Mouse (Mus musculus) lung, adult 2 months (tissue): Measurements from ENCODE around the gene Mrpl14. TPM values are rescaled to one million over a fixed set of nuclear protein-coding genes. Genes with fewer than 3 reads are reported as not detected.
A peak's percentile ranks its signal among the peaks of the same experiment; 100 is the strongest.

Experiments
- DNase-seq: peaks from one replicate; pipeline ENCODE4 v3.0.0; 2022
- H3K4me1 ChIP-seq: fragments of 200-500 bp; 2 replicates; pipeline ENCODE4 v1.6.1; 2011; ENCODE audit warnings: low read length; ENCODE audit not compliant: control insufficient read depth, insufficient read depth
- H3K4me3 ChIP-seq: fragments of 200-500 bp; replicated peaks from 2 replicates; pipeline ENCODE3; 2011; ENCODE audit warnings: low read depth, mild to moderate bottlenecking, control low read depth, low read length; ENCODE audit errors: extremely low read depth
- CTCF ChIP-seq: fragments of 200-500 bp; IDR thresholded peaks from 2 replicates; pipeline ENCODE4 v1.5.1; 2011; ENCODE audit warnings: mild to moderate bottlenecking, low read length, control low read depth; ENCODE audit not compliant: insufficient read depth
- POLR2A ChIP-seq: fragments of 200-500 bp; IDR thresholded peaks from 2 replicates; pipeline ENCODE4 v1.6.1; 2011; ENCODE audit warnings: low read depth, mild to moderate bottlenecking, control low read depth, low read length, borderline replicate concordance; ENCODE audit errors: extremely low read depth
- WGBS: fragments of 180-500 bp; shearing (Covaris S2); methylation state at CpG from one replicate; pipeline ENCODE4 v1.1.7; 2018; 5-methylcytosine and 5-hydroxymethylcytosine counted together
- polyA plus RNA-seq: library from polyadenylated mRNA; depleted of rRNA; stranded (reverse); fragments of >200 nt; gene quantifications from 2 replicates; pipeline ENCODE4 v1.2.3, GENCODE M21; 2012

Mrpl14 gene
- polyA plus RNA-seq, 1 experiment: 131 TPM

DNA sequence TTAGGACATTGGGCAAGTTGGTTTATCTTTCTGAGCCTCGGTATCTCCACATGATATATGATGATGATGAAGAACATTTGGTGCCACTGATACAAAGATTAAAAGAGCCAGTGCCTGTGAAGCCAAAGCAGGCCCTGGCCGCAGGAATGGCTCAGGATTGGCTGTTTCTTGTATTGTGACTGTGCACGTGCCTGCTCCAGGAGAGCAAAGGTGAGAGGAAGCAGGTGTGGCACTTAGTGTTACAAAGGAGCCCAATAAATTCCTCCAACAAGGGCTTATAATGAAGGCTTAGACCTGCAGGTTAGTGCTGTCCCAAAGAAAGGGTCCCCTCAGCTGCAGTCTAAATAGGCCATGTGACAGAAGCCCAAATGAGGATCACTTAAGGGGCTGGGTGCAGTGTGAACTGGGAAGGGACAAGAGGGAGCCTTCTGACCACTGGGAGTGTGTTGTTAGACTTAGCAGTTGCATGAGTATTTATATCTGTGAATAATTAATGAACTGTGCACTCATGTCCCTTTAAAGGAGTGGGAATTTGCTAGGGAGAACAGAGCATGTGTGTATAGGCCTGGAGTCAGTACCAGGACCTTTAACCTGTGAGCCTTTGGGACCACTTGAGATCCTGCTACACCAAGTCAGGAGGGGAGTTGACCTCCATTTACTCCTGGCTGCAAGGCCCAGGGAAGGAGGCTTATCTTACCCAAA, 13.1 kb downstream of the Mrpl14 start:
- no peak for DNase-seq
- no peak for TF ChIP-seq POLR2A
- TF ChIP-seq CTCF: no peak
- Histone ChIP-seq H3K4me1 (peaks cover 20% of the 10 kb centered on the region), H3K4me3 (no peak overlapping the region)
- 66% methylated on average over 3 of the region's 3 CpGs for whole genome bisulfite sequencing

DNA sequence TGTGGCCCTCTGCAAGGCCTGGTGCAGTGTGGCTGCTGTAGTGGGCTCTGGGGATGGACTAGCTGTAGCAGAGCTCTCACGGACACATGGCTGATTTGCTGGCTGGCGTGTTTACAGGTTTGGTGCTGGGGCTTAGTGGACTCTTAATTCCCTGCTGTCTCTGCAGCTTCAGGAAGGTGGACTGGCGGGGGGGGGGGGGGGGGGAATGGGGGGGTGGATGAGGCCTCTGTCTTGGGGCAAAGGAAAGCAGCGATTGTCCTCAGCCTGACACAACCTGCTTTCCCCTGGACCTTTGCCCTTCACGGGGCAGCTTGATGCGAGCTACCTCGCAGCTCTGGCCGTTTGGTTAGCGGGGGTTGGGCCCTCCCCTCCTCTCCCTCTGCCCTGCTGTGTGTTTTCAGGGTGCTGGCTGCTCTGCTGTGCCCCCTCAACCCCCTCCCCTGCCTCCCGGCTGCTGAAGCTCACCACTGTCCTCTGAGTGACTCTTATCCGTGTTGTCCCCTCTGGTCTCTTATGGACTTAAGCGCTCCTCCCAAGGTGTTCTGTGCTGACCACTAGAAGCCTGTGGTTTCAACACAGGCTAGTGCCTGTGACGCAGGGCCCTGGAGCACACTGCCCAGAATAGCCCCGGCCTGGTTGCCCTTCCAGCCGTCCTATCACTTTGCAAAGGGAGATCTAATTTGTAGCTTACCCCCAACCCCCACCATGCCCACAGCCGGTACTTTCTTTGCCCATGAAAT, 14.5 kb downstream of the Mrpl14 start:
- H3K4me3 ChIP-seq: no peak overlapping the region
- H3K4me1 ChIP-seq: peaks cover 13% of the 10 kb centered on the region
- TF ChIP-seq POLR2A (no peak), CTCF (no peak)
- WGBS: 54% methylated on average over 10 of the region's 16 CpGs
- peak; percentile 51 for DNase-seq

DNA sequence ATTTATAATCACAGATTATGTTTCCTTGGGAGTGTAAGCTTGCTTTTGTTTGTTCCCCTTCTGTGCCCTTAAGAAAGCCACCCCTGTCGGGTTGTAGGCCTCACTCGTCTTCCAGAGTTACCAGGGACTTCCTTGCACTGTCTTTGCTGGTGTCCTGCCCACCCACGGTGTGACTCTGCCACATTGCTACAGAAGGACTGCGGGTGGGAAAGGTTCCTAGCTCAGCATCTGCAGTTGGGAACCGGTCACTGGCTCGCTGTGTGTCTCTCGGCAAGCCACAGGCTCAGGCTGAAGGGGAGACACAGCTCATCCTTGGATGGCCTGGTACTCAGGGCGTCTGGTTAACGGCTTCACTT, 15.1 kb downstream of the Mrpl14 start:
- DNase-seq: no peak
- Histone ChIP-seq H3K4me1 (peaks cover 13% of the 10 kb centered on the region), H3K4me3 (no peak overlapping the region)
- WGBS: 68% methylated on average over 9 of the region's 9 CpGs
- no peak for TF ChIP-seq POLR2A
- TF ChIP-seq CTCF: no peak

DNA sequence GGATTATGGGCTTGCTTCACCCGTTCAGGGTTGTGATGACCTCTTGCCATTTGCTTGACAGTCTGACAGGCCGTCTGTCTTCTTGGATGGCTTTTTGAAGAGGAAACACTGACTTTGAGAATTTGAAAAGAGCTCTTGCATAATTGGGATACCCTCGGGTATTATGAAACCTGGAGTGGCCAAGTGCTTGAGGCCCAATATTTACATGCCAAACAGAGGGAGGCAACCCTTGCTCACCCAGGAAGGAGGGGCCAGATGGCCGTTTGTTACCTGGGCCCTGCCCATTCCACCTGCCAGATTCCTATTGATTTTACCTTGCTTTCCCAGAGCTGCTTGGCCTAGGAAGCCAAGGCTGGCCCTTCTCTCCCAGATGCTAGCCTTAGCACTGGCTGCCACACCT, 16.1 kb downstream of the Mrpl14 start:
- 35% methylated on average over 4 of the region's 4 CpGs for WGBS

DNA sequence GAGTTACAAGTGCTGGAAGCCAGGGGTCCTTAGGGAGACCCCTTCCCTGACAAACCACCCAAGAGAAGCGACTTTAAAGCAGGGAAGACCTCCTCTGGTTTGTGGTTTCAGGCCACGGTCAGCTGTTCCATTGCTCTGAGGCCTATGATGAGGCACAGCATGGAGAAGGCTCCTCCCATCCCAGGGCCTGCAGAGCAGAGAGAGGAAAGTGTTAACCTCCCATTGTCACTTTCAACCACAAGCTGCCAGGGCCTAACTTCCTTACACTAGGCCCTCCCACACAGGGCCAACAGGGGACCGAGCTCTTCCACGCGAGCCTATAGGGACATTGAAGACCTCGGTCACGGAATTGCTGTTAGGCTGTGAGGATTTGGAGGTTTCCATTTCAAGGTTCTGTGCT, 17.1 kb downstream of the Mrpl14 start:
- TF ChIP-seq CTCF: no peak
- TF ChIP-seq POLR2A: no peak
- no peak for DNase-seq
- 46% methylated on average over 7 of the region's 7 CpGs for WGBS
- H3K4me3 ChIP-seq: no peak overlapping the region
- peaks cover 8% of the 10 kb centered on the region for H3K4me1 ChIP-seq

More for the DNA sequence above, 16.1 kb downstream of the Mrpl14 start:
- H3K4me1 ChIP-seq: peaks cover 8% of the 10 kb centered on the region
- no peak overlapping the region for H3K4me3 ChIP-seq
- DNase-seq: peak; percentile 61
- TF ChIP-seq CTCF (no peak), POLR2A (no peak)

DNA sequence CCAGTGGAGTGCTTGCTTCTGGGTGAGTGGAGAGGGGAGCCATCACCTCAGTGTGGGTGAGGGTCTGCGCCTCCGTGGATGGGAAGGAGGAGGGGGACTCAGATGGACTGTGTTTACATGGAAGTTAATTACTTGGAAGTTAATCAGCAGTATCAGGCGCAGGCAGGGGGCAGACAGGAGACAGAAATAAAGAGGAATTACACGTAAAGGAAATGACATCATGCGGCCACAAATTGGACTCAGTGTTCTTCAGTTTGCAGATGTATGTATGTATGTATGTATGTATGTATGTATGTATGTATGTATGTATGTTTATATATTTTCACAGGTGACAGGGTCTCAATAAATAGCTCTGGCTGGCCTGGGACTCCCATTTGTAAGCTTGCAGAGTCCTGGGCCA, 20.7 kb downstream of the Mrpl14 start:
- TF ChIP-seq CTCF: no peak
- WGBS: 44% methylated on average over 5 of the region's 5 CpGs
- no peak for DNase-seq
- H3K4me1 ChIP-seq: peaks cover under 1% of the 10 kb centered on the region; the same call in 1 of the 2 replicates
- H3K4me3 ChIP-seq: no peak overlapping the region

DNA sequence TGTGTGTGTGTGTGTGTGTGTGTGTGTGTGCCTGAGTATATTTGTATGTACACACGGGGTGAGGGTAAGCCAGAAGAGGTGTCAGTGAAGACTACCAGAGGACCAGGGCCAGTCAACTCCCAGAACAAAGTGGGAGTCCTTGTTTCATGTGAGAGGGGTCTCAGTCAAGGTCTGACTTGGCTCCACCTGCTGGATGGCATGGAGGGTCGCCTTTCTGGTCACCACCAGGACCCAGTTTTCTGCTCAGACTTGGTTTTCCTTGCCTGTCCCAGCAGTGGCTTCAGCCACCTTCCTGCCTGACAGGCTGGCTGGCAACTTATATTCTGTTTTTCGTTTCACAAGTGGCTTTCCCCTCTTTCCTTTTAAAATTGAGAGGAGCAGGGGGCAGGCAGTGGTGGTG, 21.3 kb downstream of the Mrpl14 start:
- TF ChIP-seq POLR2A (no peak), CTCF (peak; percentile 14; the same call in 1 of the 2 replicates)
- H3K4me1 ChIP-seq: no peaks in the 10 kb centered on the region
- WGBS: 27% methylated on average over 3 of the region's 3 CpGs
- DNase-seq: no peak
- no peak overlapping the region for H3K4me3 ChIP-seq

DNA sequence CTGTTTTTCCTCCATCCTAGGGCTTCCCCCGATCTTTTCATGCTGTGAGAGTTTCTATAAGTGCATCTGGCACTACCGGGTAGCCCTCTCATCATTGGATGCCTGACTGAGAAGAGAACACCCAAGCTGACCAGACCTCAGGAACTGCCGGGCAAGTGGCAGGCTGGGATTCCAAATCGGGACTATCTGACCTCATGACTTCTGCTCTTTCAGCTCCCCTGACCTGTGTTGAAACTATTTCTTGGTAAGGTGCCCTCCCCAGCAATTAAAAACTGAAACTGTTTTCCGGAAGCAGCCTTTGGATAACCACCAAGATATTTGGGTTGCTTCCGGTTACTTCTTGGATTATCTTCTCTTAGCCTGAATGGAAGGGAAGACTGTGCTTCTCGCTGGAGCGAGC, 22.1 kb downstream of the Mrpl14 start:
- DNase-seq: no peak
- Histone ChIP-seq H3K4me3 (no peak overlapping the region), H3K4me1 (no peaks in the 10 kb centered on the region)
- WGBS: 58% methylated on average over 8 of the region's 8 CpGs
- TF ChIP-seq CTCF: no peak
- no peak for TF ChIP-seq POLR2A

DNA sequence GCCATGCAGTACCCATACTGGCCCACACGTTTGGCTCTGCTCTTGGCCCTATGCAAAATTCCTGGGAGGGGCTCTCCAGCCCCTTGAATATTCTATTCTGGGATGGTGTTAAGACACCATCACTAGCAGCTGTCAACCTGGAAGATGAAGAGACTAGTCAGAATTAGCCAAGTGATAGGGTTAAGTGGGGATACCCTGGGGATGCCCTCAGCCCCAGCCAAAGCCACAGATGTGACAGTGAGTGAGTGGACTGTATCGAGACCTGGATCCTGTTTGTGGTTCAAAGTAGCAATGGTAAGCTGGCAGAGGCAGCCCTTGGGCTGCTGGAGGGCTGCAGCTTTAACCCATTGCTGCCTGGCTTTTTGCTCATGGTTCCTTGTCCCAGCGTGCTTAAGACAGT, 23.7 kb downstream of the Mrpl14 start:
- no peaks in the 10 kb centered on the region for H3K4me1 ChIP-seq
- DNase-seq: no peak
- no peak for TF ChIP-seq POLR2A
- no peak for TF ChIP-seq CTCF
- WGBS: 42% methylated on average over 3 of the region's 3 CpGs
- no peak overlapping the region for H3K4me3 ChIP-seq

DNA sequence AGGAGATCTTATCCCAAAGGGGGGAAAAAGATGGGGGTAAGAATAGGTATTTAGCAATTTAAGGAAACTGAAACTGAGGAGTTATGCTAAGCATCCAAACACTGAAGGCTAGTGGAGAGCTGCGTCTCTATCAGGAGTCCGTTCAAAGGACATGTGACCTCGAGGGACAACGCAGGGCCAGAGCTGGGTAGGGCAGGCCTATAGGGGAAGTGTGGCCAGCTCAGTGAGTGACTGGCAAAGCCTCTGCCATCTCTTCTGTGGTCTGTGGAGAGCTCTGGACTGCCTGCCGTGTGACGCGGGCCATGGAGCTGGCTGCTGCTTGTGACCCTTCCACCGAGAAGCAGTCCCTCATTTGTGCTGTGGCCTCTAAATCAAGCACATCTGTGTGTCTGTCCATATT, 24.3 kb downstream of the Mrpl14 start:
- no peaks in the 10 kb centered on the region for H3K4me1 ChIP-seq
- no peak for TF ChIP-seq POLR2A
- TF ChIP-seq CTCF: no peak
- DNase-seq: no peak
- WGBS: 65% methylated on average over 8 of the region's 8 CpGs
- H3K4me3 ChIP-seq: no peak overlapping the region
